Mouse (Mus musculus) spleen, postnatal 0 days (tissue): ENCODE data around the gene Il25. TPM values are rescaled to one million over a fixed set of nuclear protein-coding genes. Genes with fewer than 3 reads are reported as not detected.

Experiments
- microRNA counts: library from miRNA; unstranded; fragments of <30 nt; microRNA quantifications from one replicate; lab custom pipeline; 2015
- polyA plus RNA-seq: library from polyadenylated mRNA; unstranded; fragments of >200 nt; fragmentation: Nextera tagmentation; extraction: Ambion mirVana; gene quantifications from 2 replicates; pipeline ENCODE4 v1.2.1, GENCODE M21; 2015

The Il25 gene
- polyA plus RNA-seq, result not detected in 2 replicates

DNA sequence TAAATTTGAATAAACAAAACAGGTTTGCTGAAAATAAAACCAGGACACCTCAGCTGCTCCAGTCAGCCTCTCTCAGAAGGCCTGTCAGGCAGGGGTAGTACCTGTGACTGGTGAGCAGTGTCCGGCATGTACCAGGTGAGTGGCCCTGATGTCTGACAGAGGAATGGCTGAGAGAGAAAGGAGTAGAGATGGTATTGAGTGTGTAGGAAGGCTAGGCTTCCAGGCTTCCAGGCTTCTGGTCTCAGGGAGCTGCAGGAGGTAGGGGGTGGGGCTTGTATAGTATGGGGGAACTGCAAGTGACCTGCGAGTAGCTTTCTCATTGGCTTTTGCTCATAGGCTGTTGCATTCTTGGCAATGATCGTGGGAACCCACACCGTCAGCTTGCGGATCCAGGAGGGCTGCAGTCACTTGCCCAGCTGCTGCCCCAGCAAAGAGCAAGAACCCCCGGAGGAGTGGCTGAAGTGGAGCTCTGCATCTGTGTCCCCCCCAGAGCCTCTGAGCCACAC, at the start of gene Il25:
Gene Il25 (plus strand): TSS at position 51 of the 506 bp plus-strand sequence.

GRCm38 (mm10) chr14:54883154-54884021, 49.1 kb upstream of the Il25 start, which contains the start of the genes Bcl2l2 and Gm20521:
Gene Bcl2l2 (plus strand): TSS chr14:54883377.
Gene Gm20521 (plus strand): TSS chr14:54883441.

DNA sequence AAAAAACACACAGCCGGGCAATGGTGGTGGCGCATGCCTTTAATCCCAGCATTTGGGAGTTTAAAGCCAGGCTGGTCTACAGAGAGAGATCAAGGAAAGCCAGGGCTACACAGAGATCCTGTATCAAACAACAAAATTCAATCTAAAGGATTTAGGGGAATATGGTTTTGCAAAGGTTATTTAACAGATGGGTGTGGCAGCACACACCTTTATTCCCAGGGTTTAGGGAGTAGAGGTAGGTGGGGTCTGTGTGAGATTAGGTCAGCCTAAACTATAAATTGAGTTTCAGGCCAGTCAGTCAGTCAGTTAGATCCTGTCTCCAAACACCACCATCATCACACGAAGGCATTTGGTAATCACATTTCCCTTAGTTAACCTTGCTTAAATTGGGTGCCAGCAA, 40.3 kb upstream of the Il25 start, which contains the start of gene Pabpn1:
Gene Pabpn1 (plus strand): TSS at position 301 of the 400 bp plus-strand sequence.

DNA sequence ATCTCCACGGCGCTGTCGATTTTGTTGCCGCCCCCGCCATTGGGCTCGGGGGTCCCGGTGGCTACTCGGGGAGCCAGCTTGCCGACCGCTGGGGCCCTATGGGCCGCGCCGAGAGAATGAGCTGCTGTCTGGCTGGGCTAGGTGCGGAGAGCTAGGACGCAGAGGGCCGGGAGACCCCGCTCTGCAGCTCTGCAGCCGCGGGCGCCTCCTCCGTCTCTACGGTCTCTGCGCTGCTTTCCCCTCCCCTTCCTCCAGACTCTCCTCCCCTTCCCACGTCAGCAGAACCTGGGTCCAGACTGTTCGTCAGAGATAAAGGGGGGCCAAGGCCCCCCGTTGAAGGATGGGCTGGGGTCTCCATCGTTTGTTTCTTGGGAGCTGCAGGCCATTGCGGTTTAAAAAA, 19.6 kb upstream of the Il25 start, which contains the start of gene Slc22a17:
Gene Slc22a17 (minus strand): TSS at position 247 of the 400 bp plus-strand sequence.

GRCm38 (mm10) chr14:54925349-54926342, 6.8 kb upstream of the Il25 start, which contains the start of gene Efs:
Gene Efs (minus strand): TSS chr14:54926126.

DNA sequence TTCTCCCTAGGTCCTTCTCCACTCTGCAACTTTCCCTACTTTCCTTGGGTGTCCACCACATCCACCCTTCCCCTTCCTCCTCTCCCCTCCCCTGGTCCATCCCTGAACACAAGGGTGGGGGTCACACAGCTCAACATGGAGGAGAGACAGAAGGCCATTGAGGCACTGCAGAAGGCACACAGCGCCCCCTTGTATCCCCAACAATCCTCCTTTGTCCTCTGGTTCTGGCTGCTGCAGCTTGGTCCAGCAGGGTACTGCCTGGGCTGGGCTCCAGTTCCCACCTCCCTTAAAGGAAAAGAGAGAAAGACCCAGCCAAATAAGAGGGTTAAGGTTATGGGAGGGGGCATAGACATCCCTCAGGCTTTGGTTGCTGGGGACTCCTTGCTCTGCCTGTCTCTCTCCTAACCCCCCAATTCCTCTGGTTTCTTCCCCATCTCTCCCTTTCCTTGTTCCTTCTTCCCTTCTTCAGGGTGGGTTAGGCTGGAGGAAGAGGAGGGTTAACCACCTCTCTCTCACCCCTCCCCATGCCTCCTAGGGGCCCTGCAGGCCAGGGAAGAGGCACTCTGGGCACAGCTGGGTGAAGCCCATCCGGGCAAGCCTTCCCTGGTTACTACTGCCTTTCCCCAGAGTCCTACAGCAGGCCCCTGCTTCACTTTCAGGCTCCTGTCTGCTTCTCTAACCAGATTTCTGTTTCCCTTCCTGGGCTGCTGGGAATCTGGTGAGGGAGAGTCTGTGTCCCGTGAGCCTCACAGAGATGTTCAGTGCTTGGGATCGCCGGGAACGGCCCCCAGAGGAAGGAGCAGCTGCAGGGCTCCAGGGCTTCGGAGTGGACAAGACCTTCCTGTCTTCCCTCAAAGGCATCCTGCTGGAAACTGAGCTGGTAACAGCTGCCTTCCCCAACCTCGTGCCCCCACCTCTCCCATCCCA, 3.7 kb downstream of the Il25 start, which contains the start of gene Cmtm5:
Gene Cmtm5 (plus strand): TSS at position 358 of the 927 bp plus-strand sequence.

DNA sequence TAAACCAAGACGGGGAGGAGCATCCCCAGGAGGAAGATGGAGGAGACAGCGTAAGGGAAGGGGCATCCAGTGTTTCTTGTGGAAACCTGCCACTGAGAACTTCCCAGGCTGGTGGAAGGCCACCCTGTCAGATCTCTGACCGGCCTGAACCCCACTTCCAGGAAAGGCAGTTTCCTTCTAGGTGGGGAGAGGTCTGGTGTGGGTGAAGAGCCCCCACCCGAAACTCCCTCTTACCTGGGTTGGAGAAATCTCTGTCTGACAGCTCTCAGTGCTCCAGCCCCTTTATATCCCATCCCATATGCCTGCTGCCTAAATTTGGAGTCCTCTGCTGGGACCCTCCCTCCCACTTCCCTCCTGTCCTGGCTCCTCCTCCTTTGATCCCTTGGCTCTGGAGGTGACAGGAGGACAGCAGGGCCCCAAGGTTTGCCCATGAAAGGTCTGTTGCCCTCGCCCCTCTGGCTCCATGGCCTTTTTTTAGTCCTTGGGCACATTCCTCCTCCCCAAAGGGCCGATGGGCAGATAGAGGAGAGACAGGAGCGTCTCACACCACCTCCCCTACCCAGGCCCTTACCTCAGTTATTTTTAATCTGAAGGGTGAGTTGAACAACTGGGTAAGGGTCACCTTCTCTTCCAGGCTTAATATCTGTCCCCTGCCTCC, 34.0 kb downstream of the Il25 start, which contains the start of gene Myh6:
Gene Myh6 (minus strand): TSS at position 608 of the 658 bp plus-strand sequence.

DNA sequence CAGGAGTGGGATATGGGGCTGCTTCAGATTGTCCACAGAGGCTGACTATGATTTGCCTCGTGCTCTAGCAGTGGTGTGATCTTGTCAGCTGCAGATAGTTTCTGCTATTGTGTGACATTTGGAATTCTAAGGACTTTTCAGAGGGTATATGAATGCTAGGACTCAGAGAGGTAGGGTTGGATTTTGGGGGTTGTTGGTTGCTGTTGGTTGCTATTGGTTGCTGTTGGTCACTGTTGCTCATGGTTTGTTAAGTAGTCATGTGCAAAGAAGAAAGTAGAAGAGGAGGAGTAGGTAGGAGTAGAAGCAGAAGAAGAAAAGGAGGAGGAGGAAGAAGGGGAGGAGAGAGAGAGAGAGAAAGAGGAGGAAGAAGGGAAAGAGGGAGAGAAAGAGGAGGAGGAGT, 44.1 kb downstream of the Il25 start, which contains the start of gene Gm17428:
Gene Gm17428 (plus strand): TSS at position 301 of the 400 bp plus-strand sequence.

MicroRNAs within 50 kb of the gene (microRNA counts, 519-probe panel; counts per million panel counts)
- microRNA mmu-miR-208a (lab: Ali Mortazavi, UCI), result 88.3 counts per million
- 88.3 counts per million for microRNA mmu-miR-208b (lab: Ali Mortazavi, UCI)

Other genes starting within 250 kb of the Il25 start
- gene 1700123O20Rik, start 246.5 kb upstream of the Il25 start, polyA plus RNA-seq, result 46.7 and 53.4 TPM in 2 replicates
- 81.1 and 96.0 TPM in 2 replicates for gene Acin1, start 245.8 kb upstream of the Il25 start, polyA plus RNA-seq
- 0.16 and 0.28 TPM in 2 replicates for gene Gm29776, start 233.9 kb upstream of the Il25 start, polyA plus RNA-seq
- gene Cebpe, start 220.5 kb upstream of the Il25 start, polyA plus RNA-seq, result 18.5 and 28.5 TPM in 2 replicates
- 2.0 and 3.4 TPM in 2 replicates for gene Slc7a8, start 150.7 kb upstream of the Il25 start, polyA plus RNA-seq
- gene Rnf212b, start 118.6 kb upstream of the Il25 start, polyA plus RNA-seq, result not detected in 2 replicates
- gene Homez, start 61.7 kb upstream of the Il25 start, polyA plus RNA-seq, result 2.9 and 3.5 TPM in 2 replicates
- gene Ppp1r3e, start 55.1 kb upstream of the Il25 start, polyA plus RNA-seq, result 0.94 and 1.9 TPM in 2 replicates
- 2.2 and 2.8 TPM in 2 replicates for gene Bcl2l2, start 49.3 kb upstream of the Il25 start, polyA plus RNA-seq
- gene Gm20521, start 49.3 kb upstream of the Il25 start, polyA plus RNA-seq, result 0.29 and 0.44 TPM in 2 replicates
- gene Pabpn1, start 40.2 kb upstream of the Il25 start, polyA plus RNA-seq, result 85.3 and 86.5 TPM in 2 replicates
- 5.2 and 7.2 TPM in 2 replicates for gene Slc22a17, start 19.6 kb upstream of the Il25 start, polyA plus RNA-seq
- gene Efs, start 6.6 kb upstream of the Il25 start, polyA plus RNA-seq, result 3.3 and 6.1 TPM in 2 replicates
- gene Cmtm5, start 3.6 kb downstream of the Il25 start, polyA plus RNA-seq, result 0.12 TPM in 1 of 2 replicates, not detected in the other
- gene Myh6, start 34.2 kb downstream of the Il25 start, polyA plus RNA-seq, result 0.05 and 0.45 TPM in 2 replicates
- gene Gm17428, start 44.2 kb downstream of the Il25 start, polyA plus RNA-seq, result not detected in 2 replicates
- 0.13 and 0.24 TPM in 2 replicates for gene Myh7, start 61.9 kb downstream of the Il25 start, polyA plus RNA-seq
- 56.7 and 57.3 TPM in 2 replicates for gene Ngdn, start 82.8 kb downstream of the Il25 start, polyA plus RNA-seq
- 0.96 and 0.97 TPM in 2 replicates for gene Zfhx2, start 159.6 kb downstream of the Il25 start, polyA plus RNA-seq
- 5.0 and 6.1 TPM in 2 replicates for gene Thtpa, start 162.1 kb downstream of the Il25 start, polyA plus RNA-seq
- gene Ap1g2, start 173.9 kb downstream of the Il25 start, polyA plus RNA-seq, result 18.9 and 23.3 TPM in 2 replicates
- gene Jph4, start 184.2 kb downstream of the Il25 start, polyA plus RNA-seq, result 0.06 and 0.10 TPM in 2 replicates